Mouse (Mus musculus) hindbrain, embryonic 14.5 days (tissue): ENCODE results near the gene Selp. TPM values are rescaled to one million over a fixed set of nuclear protein-coding genes. Genes with fewer than 3 reads are reported as not detected.

Experiments
- ATAC-seq: fragments of 200-750 bp; cut with Nextera tagmentation; 2 replicates; pipeline ENCODE4 v1.8.0; 2017; ENCODE audit warnings: moderate number of reproducible peaks, mild to moderate bottlenecking, moderate TSS enrichment, moderate library complexity; ENCODE audit not compliant: low FRiP score
- DNase-seq: peaks from one replicate; pipeline ENCODE4 v3.0.0-alpha.2; 2015; ENCODE audit warnings: low spot score
- H3K27ac ChIP-seq: fragments of 300-500 bp; sonication (generic); 2 replicates; pipeline ENCODE4 v1.5.1; 2014; ENCODE audit warnings: mild to moderate bottlenecking, moderate library complexity
- H3K27me3 ChIP-seq: fragments of 300-500 bp; sonication (generic); 2 replicates; pipeline ENCODE4 v1.6.1; 2014; ENCODE audit warnings: mild to moderate bottlenecking, low read length, mixed read lengths; ENCODE audit not compliant: control insufficient read depth, insufficient read depth
- H3K36me3 ChIP-seq: fragments of 300-500 bp; sonication (generic); replicated peaks from 2 replicates; pipeline ENCODE4 v1.6.1; 2014; ENCODE audit not compliant: control insufficient read depth, insufficient read depth
- H3K4me1 ChIP-seq: fragments of 300-500 bp; sonication (generic); replicated peaks from 2 replicates; pipeline ENCODE4 v1.6.1; 2014; ENCODE audit warnings: antibody characterized with exemption, low read length, mixed read lengths; ENCODE audit not compliant: control insufficient read depth, insufficient read depth
- H3K4me2 ChIP-seq: fragments of 300-500 bp; sonication (generic); replicated peaks from 2 replicates; pipeline ENCODE4 v1.6.1; 2014; ENCODE audit warnings: mild to moderate bottlenecking, moderate library complexity
- H3K4me3 ChIP-seq: fragments of 300-500 bp; sonication (generic); replicated peaks from 2 replicates; pipeline ENCODE4 v1.5.1; 2014; ENCODE audit warnings: mild to moderate bottlenecking, low read length
- H3K9ac ChIP-seq: fragments of 300-500 bp; sonication (generic); 2 replicates; pipeline ENCODE4 v1.6.1; 2014
- H3K9me3 ChIP-seq: fragments of 300-500 bp; sonication (generic); 2 replicates; pipeline ENCODE4 v1.6.1; 2016; ENCODE audit warnings: low read length; ENCODE audit not compliant: control insufficient read depth
- WGBS: fragments of 180-500 bp; shearing (Covaris S2); extraction: QIAGEN DNeasy Blood & Tissue Kit; methylation state at CpG from one replicate; pipeline ENCODE4 v1.1.7; 2014; 5-methylcytosine and 5-hydroxymethylcytosine counted together
- polyA plus RNA-seq: library from polyadenylated mRNA; unstranded; fragments of >200 nt; fragmentation: Nextera tagmentation; extraction: Ambion mirVana; gene quantifications from 2 replicates; pipeline ENCODE4 v1.2.1, GENCODE M21; 2014

The Selp gene
- polyA plus RNA-seq, 1 experiment from 2014 or later = not detected

DNA sequence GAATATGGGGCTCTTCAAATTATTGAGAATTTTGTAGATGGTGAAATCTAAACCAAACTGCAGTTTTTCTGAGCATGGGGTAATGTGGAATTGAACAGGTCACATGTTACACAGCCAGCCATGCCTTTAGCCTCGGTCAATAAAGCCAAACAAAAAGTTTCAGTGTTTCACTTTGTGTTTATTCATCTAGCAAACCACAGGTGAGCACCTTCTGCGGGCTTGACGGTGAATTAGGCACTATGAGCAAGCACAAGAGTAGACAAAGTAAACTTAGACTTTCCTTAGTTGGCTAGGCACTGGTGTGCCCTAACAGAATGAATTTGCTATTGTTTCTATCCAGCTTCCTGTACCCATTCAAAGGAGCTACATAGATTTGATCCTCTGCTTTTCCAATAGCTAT is 39.9 kb downstream of the Selp start:
- no peak for ATAC-seq
- no peak overlapping the region for H3K4me3 ChIP-seq
- no peak overlapping the region for H3K4me2 ChIP-seq
- H3K4me1 ChIP-seq = no peaks in the 10 kb centered on the region
- DNase-seq = no peak
- H3K27me3 ChIP-seq = no peaks in the 10 kb centered on the region
- WGBS = 86% methylated on average over 3 of the region's 3 CpGs
- H3K27ac ChIP-seq = no peak overlapping the region
- no peaks in the 10 kb centered on the region for H3K36me3 ChIP-seq
- H3K9ac ChIP-seq = no peak overlapping the region
- no peaks in the 10 kb centered on the region for H3K9me3 ChIP-seq

DNA sequence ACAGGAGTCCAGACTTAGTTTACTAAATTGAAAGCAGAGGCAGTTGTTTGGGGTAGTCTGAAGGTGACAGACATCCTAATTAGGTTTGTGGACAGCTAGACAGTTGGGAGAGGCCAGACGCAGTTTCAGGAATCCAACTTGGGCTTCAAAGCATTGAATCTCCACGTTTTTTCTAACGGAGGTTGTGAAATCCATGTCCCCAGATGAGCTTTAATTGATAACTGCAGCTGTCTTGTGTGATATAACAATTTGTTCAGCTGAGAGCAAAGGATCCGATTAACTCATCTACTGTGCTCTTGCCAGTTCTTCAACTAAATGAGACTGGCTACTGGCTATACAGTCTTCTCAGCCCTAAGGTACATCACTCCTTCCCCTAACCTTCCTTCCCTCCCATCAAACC is 43.5 kb downstream of the Selp start:
- WGBS = 80% methylated on average over 4 of the region's 4 CpGs
- Histone ChIP-seq H3K9ac (no peak overlapping the region), H3K27ac (no peak overlapping the region), H3K36me3 (no peaks in the 10 kb centered on the region), H3K4me1 (no peaks in the 10 kb centered on the region), H3K4me2 (no peak overlapping the region), H3K4me3 (no peak overlapping the region), H3K9me3 (no peaks in the 10 kb centered on the region), H3K27me3 (no peaks in the 10 kb centered on the region)
- no peak for DNase-seq
- ATAC-seq = no peak

DNA sequence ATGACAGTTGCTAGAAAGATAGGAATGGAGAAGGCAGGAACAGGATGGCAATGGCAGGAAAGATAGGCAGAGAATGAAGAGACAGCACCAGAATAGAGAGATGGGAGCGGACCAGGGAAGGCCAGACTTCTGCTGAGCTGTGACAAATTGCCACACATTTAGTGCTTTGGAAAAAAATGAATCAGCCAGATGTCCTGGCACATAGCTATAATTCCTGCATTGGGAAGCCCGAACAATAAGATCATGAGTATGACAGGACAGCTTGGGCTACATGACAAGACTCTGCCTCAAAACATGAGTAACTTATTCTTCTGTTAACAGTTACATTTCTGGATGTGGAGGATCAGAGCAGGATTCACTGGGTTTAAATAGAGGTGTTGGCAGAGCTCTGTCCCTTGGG is 44.7 kb downstream of the Selp start:
- DNase-seq = no peak
- H3K9ac ChIP-seq = no peak overlapping the region
- 83% methylated on average over 2 of the region's 2 CpGs for WGBS
- ATAC-seq = no peak
- no peaks in the 10 kb centered on the region for H3K9me3 ChIP-seq
- no peak overlapping the region for H3K4me2 ChIP-seq
- H3K36me3 ChIP-seq = no peaks in the 10 kb centered on the region
- H3K27me3 ChIP-seq = no peaks in the 10 kb centered on the region
- H3K4me3 ChIP-seq = no peak overlapping the region
- no peaks in the 10 kb centered on the region for H3K4me1 ChIP-seq
- H3K27ac ChIP-seq = no peak overlapping the region

DNA sequence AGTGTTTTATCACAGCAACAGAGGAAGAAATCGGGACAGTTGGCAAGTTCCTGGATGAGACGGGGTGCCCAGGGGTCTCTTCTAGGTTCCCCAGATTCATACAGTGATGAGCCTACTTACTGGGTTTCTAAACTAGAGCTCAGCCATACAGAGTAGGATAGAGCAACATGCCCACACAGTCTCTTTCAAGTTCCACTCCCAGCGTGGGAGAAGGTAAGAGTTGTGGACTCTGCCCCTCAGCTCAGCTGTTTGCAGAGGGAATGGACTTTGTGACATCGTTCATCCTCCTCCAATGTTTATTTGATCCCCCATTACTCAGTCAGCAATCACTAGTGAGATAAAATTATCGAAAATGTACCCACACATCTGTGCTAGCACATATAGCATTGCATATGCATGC is 47.7 kb downstream of the Selp start:
- Histone ChIP-seq H3K9ac (no peak overlapping the region), H3K4me2 (no peak overlapping the region), H3K9me3 (no peaks in the 10 kb centered on the region), H3K27me3 (no peaks in the 10 kb centered on the region), H3K4me1 (no peaks in the 10 kb centered on the region), H3K4me3 (no peak overlapping the region), H3K27ac (no peak overlapping the region), H3K36me3 (no peaks in the 10 kb centered on the region)
- no peak for ATAC-seq
- DNase-seq = no peak
- 85% methylated on average over 5 of the region's 5 CpGs for WGBS

DNA sequence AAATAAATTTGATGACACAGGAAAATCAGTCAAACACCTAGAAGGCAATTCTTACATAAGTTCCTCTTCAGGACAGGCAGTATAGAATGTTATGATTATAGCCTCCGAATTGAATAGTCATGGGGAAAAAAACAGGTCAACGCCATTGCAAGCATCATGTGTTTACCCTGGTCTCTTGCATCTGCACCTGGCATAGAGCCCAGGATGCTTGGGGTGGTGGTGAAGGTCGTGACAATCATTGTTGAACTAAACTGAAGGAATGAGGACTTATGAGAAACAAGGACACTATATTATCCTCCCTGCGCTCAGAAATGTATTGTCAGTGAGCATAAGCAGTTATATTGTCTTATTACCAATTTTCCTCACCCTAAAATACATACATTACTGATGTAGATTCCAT is 53.8 kb downstream of the Selp start:
- no peak for ATAC-seq
- WGBS = 82% methylated on average over 4 of the region's 4 CpGs
- no peaks in the 10 kb centered on the region for H3K36me3 ChIP-seq

DNA sequence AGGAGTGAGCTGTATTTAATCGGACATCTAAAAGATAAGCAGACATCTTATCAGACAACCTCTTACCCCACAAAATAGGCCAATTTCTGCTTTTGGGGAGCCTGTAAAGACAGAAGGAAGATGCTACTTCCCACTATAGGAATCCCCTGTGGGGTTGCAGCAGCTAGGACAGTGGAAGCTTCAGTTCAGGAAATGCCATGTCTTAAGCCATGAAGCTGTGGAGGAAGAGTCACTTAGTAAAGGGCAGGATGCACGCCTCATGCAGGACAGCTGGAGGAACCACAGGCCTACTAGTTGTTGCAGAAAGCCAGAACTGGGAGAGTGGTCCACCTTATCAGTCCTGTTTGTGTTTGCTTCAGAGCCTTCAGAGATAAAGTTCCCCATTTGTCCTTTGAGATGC is 55.4 kb downstream of the Selp start:
- 86% methylated on average over 2 of the region's 2 CpGs for WGBS
- no peak overlapping the region for H3K4me2 ChIP-seq
- ATAC-seq (no peak), DNase-seq (no peak)
- H3K4me1 ChIP-seq = no peaks in the 10 kb centered on the region
- H3K27me3 ChIP-seq = no peaks in the 10 kb centered on the region
- H3K9ac ChIP-seq = no peak overlapping the region
- H3K4me3 ChIP-seq = no peak overlapping the region
- H3K27ac ChIP-seq = no peak overlapping the region
- no peaks in the 10 kb centered on the region for H3K9me3 ChIP-seq
- H3K36me3 ChIP-seq = no peaks in the 10 kb centered on the region

More for the DNA sequence above, 53.8 kb downstream of the Selp start:
- Histone ChIP-seq H3K4me2 (no peak overlapping the region), H3K9me3 (no peaks in the 10 kb centered on the region), H3K27ac (no peak overlapping the region), H3K4me1 (no peaks in the 10 kb centered on the region), H3K4me3 (no peak overlapping the region), H3K9ac (no peak overlapping the region), H3K27me3 (no peaks in the 10 kb centered on the region)
- no peak for DNase-seq

DNA sequence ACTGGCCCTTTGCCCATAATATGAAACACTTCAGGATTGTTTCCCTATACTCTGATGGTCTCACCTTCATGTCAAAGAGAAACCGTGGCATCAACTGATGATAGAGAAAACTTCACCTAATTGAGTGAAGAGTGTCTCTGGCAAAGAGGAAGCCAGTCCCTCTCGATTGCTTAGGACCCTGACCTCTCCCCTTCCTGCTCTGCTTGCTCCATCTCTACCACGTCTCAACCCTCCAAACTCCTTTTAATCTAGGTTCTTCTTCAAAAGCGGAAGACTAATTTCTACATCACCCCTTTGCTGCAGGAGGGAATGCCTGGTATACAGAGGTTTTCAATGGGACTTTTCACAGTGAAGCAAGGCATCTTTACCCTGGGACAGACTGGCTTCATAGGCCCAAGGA is 58.1 kb downstream of the Selp start:
- H3K4me2 ChIP-seq = no peak overlapping the region
- no peak for ATAC-seq
- H3K9ac ChIP-seq = no peak overlapping the region
- no peak overlapping the region for H3K27ac ChIP-seq
- H3K27me3 ChIP-seq = no peaks in the 10 kb centered on the region
- H3K4me3 ChIP-seq = no peak overlapping the region
- no peaks in the 10 kb centered on the region for H3K4me1 ChIP-seq
- H3K9me3 ChIP-seq = no peaks in the 10 kb centered on the region
- no peaks in the 10 kb centered on the region for H3K36me3 ChIP-seq
- DNase-seq = no peak
- WGBS = 89% methylated on average over 4 of the region's 4 CpGs

DNA sequence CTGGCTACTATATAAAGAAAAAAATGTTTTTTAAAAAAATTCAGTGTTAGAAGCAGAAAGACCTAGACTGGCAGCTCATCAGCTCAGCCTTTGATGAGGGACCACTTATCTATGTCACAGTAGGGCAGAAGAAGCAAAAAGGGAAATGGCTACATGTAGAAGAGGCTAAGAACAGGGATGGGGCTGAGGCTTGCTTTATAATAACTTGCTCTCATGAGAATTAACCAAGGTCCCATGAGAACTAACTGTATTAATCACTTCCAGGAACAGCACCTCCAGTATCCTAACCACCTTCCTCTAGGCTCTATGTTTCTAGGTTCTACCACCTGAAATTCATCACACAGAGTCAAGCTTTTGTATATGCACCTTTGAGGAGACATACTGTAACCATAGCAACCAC is 61.8 kb downstream of the Selp start:
- Histone ChIP-seq H3K4me2 (no peak overlapping the region), H3K9me3 (no peaks in the 10 kb centered on the region), H3K27me3 (no peaks in the 10 kb centered on the region), H3K4me3 (no peak overlapping the region), H3K27ac (no peak overlapping the region), H3K4me1 (no peaks in the 10 kb centered on the region), H3K9ac (no peak overlapping the region), H3K36me3 (no peaks in the 10 kb centered on the region)
- DNase-seq = no peak
- ATAC-seq = no peak

DNA sequence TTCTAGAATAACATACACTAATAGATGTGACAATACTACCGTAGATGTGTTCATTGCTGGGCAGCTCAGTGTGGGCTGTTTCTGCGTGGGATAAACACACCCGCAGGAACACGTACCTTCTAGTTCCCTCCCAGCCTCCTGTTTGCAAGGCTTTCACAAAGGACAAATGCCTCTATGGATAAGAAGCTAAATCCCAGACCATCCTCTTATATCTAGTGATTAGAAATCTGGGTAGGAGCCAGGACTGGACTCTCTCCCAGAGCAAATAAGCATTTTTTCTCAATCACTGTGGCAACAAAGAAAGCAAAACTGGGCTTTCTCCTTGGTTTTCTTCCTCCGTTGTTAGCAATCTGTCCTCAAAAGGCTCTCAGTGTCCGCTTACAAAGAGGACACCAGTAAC is 63.4 kb downstream of the Selp start:
- Histone ChIP-seq H3K4me3 (no peak overlapping the region), H3K36me3 (no peaks in the 10 kb centered on the region), H3K4me1 (no peaks in the 10 kb centered on the region), H3K27ac (no peak overlapping the region), H3K27me3 (no peaks in the 10 kb centered on the region), H3K4me2 (no peak overlapping the region), H3K9me3 (no peaks in the 10 kb centered on the region), H3K9ac (no peak overlapping the region)
- ATAC-seq = no peak
- no peak for DNase-seq
- 58% methylated on average over 6 of the region's 6 CpGs for WGBS

DNA sequence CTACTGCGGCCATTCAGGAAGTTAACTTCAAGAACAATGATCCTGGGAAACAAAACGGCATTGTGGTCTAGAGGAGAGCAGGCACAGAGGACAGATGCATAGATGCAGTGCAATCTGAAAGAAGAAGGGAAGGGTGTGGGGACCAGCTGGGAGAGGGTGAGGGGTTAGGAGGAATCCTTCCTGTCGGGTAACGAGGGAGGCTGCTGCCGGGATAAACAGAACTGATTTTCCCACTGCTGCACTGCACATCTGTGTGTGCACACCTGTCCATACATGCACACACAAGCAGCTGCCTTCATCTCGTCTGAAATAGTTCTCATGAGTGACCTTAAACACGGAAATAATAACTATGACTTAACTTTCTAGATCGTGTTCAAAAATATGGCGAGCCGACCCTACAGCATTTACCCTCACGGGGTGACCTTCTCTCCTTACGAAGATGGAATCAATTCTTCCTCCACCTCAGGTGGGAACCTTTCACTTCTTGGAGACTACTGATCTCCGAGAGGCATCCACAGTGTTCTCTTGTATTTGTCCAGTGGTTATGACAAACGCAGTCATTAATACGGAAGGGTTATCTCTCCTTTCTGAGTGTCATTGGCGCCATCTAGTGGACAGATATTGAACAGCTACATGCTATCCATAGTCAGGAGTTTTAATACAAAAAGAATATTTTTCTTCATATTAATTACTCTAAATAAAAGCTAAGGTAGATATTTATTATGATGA is 69.2 kb downstream of the Selp start:
- H3K36me3 ChIP-seq = no peaks in the 10 kb centered on the region
- DNase-seq (peak; percentile 90), ATAC-seq (peak; percentile 91)
- no peak overlapping the region for H3K27ac ChIP-seq
- no peaks in the 10 kb centered on the region for H3K9me3 ChIP-seq
- no peaks in the 10 kb centered on the region for H3K4me1 ChIP-seq
- H3K4me2 ChIP-seq = peak overlapping the region; percentile 46
- 49% methylated on average over 16 of the region's 16 CpGs for WGBS
- H3K4me3 ChIP-seq = no peak overlapping the region
- no peaks in the 10 kb centered on the region for H3K27me3 ChIP-seq
- H3K9ac ChIP-seq = peak overlapping the region; percentile 9; the same call in 1 of the 2 replicates
